Mouse (Mus musculus) heart, postnatal 0 days (tissue): ENCODE measurements around the gene Avpi1. TPM values are rescaled to one million over a fixed set of nuclear protein-coding genes. Genes with fewer than 3 reads are reported as not detected.
A peak's percentile ranks its signal among the peaks of the same experiment; 100 is the strongest.

Experiments used
- ATAC-seq: fragments of 200-750 bp; cut with Nextera tagmentation; 2 replicates; pipeline ENCODE4 v1.8.0; 2017; ENCODE audit warnings: low read depth, moderate number of reproducible peaks, moderate library complexity; ENCODE audit not compliant: insufficient read depth
- DNase-seq: peaks from one replicate; pipeline ENCODE4 v3.0.0-alpha.2; 2016; ENCODE audit warnings: low spot score
- H3K27ac ChIP-seq: fragments of 300-500 bp; sonication (generic); 2 replicates; pipeline ENCODE4 v1.5.1; 2014; ENCODE audit warnings: low read depth, mild to moderate bottlenecking
- H3K27me3 ChIP-seq: fragments of 300-500 bp; sonication (generic); 2 replicates; pipeline ENCODE4 v1.6.1; 2014; ENCODE audit warnings: low read length, mixed read lengths; ENCODE audit not compliant: control insufficient read depth, insufficient read depth
- H3K36me3 ChIP-seq: fragments of 300-500 bp; sonication (generic); replicated peaks from 2 replicates; pipeline ENCODE4 v1.6.1; 2014; ENCODE audit warnings: low read length, mixed read lengths; ENCODE audit not compliant: control insufficient read depth, insufficient read depth
- H3K4me1 ChIP-seq: fragments of 300-500 bp; sonication (generic); 2 replicates; pipeline ENCODE4 v1.6.1; 2014; ENCODE audit warnings: antibody characterized with exemption; ENCODE audit not compliant: control insufficient read depth, insufficient read depth
- H3K4me2 ChIP-seq: fragments of 300-500 bp; sonication (generic); 2 replicates; pipeline ENCODE4 v1.6.1; 2014; ENCODE audit warnings: low read depth, mild to moderate bottlenecking, low read length, moderate library complexity
- H3K4me3 ChIP-seq: fragments of 300-500 bp; sonication (generic); 2 replicates; pipeline ENCODE4 v1.5.1; 2014; ENCODE audit warnings: low read depth, low read length
- H3K9ac ChIP-seq: fragments of 300-500 bp; sonication (generic); replicated peaks from 2 replicates; pipeline ENCODE4 v1.6.1; 2014; ENCODE audit warnings: low read depth, low read length, mixed read lengths
- H3K9me3 ChIP-seq: fragments of 300-500 bp; sonication (generic); replicated peaks from 2 replicates; pipeline ENCODE4 v1.6.1; 2016; ENCODE audit warnings: low read length; ENCODE audit not compliant: control insufficient read depth
- CTCF ChIP-seq: IDR thresholded peaks from 2 replicates; pipeline ENCODE4 v1.5.1; 2016; ENCODE audit warnings: antibody characterized with exemption, control low read depth, low read depth
- EP300 ChIP-seq: IDR thresholded peaks from 2 replicates; pipeline ENCODE4 v1.6.1; 2016; ENCODE audit warnings: antibody characterized with exemption, low read depth
- WGBS: fragments of 180-500 bp; shearing (Covaris S2); extraction: QIAGEN DNeasy Blood & Tissue Kit; methylation state at CpG from one replicate; pipeline ENCODE4 v1.1.7; 2014; 5-methylcytosine and 5-hydroxymethylcytosine counted together
- polyA plus RNA-seq: library from polyadenylated mRNA; unstranded; fragments of >200 nt; fragmentation: Nextera tagmentation; extraction: Ambion mirVana; gene quantifications from 2 replicates; pipeline ENCODE4 v1.2.1, GENCODE M21; 2015
- total RNA-seq: library from RNA; depleted of rRNA; stranded (reverse); fragments of >200 nt; gene quantifications from 2 replicates; pipeline ENCODE4 v1.2.3, GENCODE M21; 2014; ENCODE audit warnings: low replicate concordance

Avpi1 gene
- total and polyA plus RNA-seq, 2 experiments from 2014 or later = 39.9 to 46.0 TPM

- no peaks in the 10 kb centered on the region for H3K4me1 ChIP-seq
- ATAC-seq (no peak), DNase-seq (no peak)
- H3K9ac ChIP-seq = no peak overlapping the region
- no peak overlapping the region for H3K4me2 ChIP-seq
- H3K4me3 ChIP-seq = no peak overlapping the region
- no peaks in the 10 kb centered on the region for H3K9me3 ChIP-seq
- WGBS = 82% methylated on average over 4 of the region's 4 CpGs
- H3K36me3 ChIP-seq = no peaks in the 10 kb centered on the region
- H3K27me3 ChIP-seq = no peaks in the 10 kb centered on the region
- no peak overlapping the region for H3K27ac ChIP-seq
- TF ChIP-seq CTCF (no peak), EP300 (no peak)
These were observed 8.4 kb upstream of the Avpi1 start for GRCm38 (mm10) chr19:42137167-42137672.

GRCm38 (mm10) chr19:42136126-42136525, 7.3 kb upstream of the Avpi1 start:
- TF ChIP-seq CTCF (no peak), EP300 (no peak)
- DNase-seq (no peak), ATAC-seq (no peak)
- H3K36me3 ChIP-seq = no peaks in the 10 kb centered on the region
- H3K4me1 ChIP-seq = no peaks in the 10 kb centered on the region
- no peaks in the 10 kb centered on the region for H3K9me3 ChIP-seq
- no peak overlapping the region for H3K9ac ChIP-seq
- no peaks in the 10 kb centered on the region for H3K27me3 ChIP-seq
- no peak overlapping the region for H3K4me2 ChIP-seq
- no peak overlapping the region for H3K4me3 ChIP-seq
- WGBS = 48% methylated on average over 5 of the region's 5 CpGs
- no peak overlapping the region for H3K27ac ChIP-seq

- no peaks in the 10 kb centered on the region for H3K27me3 ChIP-seq
- no peak overlapping the region for H3K4me2 ChIP-seq
- no peak for ATAC-seq
- H3K4me3 ChIP-seq = no peak overlapping the region
- no peak for TF ChIP-seq EP300
- TF ChIP-seq CTCF = no peak
- no peaks in the 10 kb centered on the region for H3K9me3 ChIP-seq
- H3K9ac ChIP-seq = no peak overlapping the region
- no peak overlapping the region for H3K27ac ChIP-seq
- no peak for DNase-seq
- no peaks in the 10 kb centered on the region for H3K36me3 ChIP-seq
- H3K4me1 ChIP-seq = peaks cover 2% of the 10 kb centered on the region; the same call in 1 of the 2 replicates
These were observed 6.2 kb upstream of the Avpi1 start for GRCm38 (mm10) chr19:42135070-42135469.

GRCm38 (mm10) chr19:42131101-42131500, 2.2 kb upstream of the Avpi1 start:
- peaks cover 9% of the 10 kb centered on the region; the same call in 1 of the 2 replicates for H3K4me1 ChIP-seq
- H3K9me3 ChIP-seq = no peaks in the 10 kb centered on the region
- DNase-seq (no peak), ATAC-seq (no peak)
- TF ChIP-seq EP300 (no peak), CTCF (no peak)
- no peaks in the 10 kb centered on the region for H3K36me3 ChIP-seq
- no peak overlapping the region for H3K4me3 ChIP-seq
- no peak overlapping the region for H3K27ac ChIP-seq
- WGBS = 65% methylated on average over 5 of the region's 5 CpGs
- no peak overlapping the region for H3K9ac ChIP-seq
- H3K27me3 ChIP-seq = no peaks in the 10 kb centered on the region
- no peak overlapping the region for H3K4me2 ChIP-seq

GRCm38 (mm10) chr19:42130294-42130606, 1.4 kb upstream of the Avpi1 start:
- no peak for DNase-seq
- no peak for ATAC-seq
- Histone ChIP-seq H3K36me3 (no peaks in the 10 kb centered on the region), H3K9ac (no peak overlapping the region), H3K27ac (peak overlapping the region; percentile 87), H3K9me3 (no peaks in the 10 kb centered on the region), H3K4me2 (no peak overlapping the region), H3K4me1 (peaks cover 9% of the 10 kb centered on the region; the same call in 1 of the 2 replicates), H3K27me3 (no peaks in the 10 kb centered on the region), H3K4me3 (no peak overlapping the region)
- no peak for TF ChIP-seq CTCF
- no peak for TF ChIP-seq EP300
- WGBS = 70% methylated on average over 3 of the region's 3 CpGs

- Histone ChIP-seq H3K27ac (peak overlapping the region; percentile 87), H3K9me3 (no peaks in the 10 kb centered on the region), H3K4me2 (peak overlapping the region; percentile 90), H3K27me3 (no peaks in the 10 kb centered on the region), H3K36me3 (0 out of 2 replicates have a peak, but pooled peaks cover 1% of the 10 kb centered on the region), H3K4me1 (peaks cover 9% of the 10 kb centered on the region; the same call in 1 of the 2 replicates), H3K9ac (no peak overlapping the region; the same call in 1 of the 2 replicates), H3K4me3 (peak overlapping the region; percentile 62)
- WGBS = 34% methylated on average over 14 of the region's 14 CpGs
- no peak for ATAC-seq
- DNase-seq = no peak
- no peak for TF ChIP-seq CTCF
- 0 out of 2 replicates have a peak, but pooled peaks have one; percentile 20 for TF ChIP-seq EP300
These were observed 842 bp upstream of the Avpi1 start for GRCm38 (mm10) chr19:42129509-42130293.
